Mouse (Mus musculus) telencephalon, adult 2 months (tissue): ENCODE measurements around the gene S1pr5.
"Not testable (repeated sequence)": the region's sequence is repeated elsewhere in the genome, so short reads cannot be mapped to it uniquely, and the experiment has no call there.

Source experiments
- DNase-seq: peaks from one replicate; pipeline ENCODE4 v3.0.0-alpha.2; 2011; ENCODE audit warnings: low read depth, low spot score

Gene S1pr5

GRCm38 (mm10) chr9:21237368-21238003, 10.8 kb downstream of the S1pr5 start:
- DNase-seq = no peak

GRCm38 (mm10) chr9:21236991-21237367, 11.3 kb downstream of the S1pr5 start:
- no peak for DNase-seq

DNA sequence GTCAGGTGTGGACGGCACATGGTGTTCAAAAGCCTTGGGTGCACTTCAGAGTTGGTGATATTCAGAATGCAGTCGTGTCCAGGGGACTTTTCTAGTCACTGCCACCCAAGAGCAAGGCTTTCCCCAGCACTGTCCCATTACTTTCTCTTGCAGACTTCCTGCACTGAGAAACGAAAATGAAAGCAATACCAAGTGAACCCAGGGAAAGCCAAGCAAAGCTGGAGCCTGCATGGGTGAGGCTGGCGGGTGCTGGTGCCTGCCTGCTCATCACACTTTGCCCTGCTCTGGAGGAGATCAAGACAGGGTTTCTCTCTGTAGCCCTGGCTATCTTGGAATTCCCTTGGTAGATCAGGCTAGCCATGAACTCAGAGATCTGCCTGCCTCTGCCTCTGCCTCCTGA, 12.9 kb downstream of the S1pr5 start:
- no peak for DNase-seq

- no peak for DNase-seq
Measured at GRCm38 (mm10) chr9:21233805-21234204, 14.4 kb downstream of the S1pr5 start.

DNA sequence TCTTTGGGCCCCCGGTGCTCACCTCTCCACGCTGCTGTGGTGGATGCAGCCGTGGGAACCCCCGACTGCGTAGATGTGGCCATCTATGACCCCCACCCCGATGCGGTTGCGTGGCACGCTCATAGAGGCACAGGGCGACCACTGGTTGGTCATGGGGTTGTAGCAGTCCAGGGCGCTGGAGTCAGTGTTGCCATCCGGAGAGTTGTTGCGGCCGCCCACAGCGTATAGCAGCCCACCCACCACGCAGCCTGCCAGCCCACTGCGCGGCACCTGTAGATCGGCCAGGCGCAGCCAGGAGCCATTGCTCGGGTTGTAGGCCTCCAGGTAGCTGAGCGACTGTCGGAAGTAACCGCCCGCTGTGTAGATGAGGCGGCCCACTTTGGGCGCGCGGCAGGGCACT, 14.9 kb downstream of the S1pr5 start:
- no peak for DNase-seq

DNA sequence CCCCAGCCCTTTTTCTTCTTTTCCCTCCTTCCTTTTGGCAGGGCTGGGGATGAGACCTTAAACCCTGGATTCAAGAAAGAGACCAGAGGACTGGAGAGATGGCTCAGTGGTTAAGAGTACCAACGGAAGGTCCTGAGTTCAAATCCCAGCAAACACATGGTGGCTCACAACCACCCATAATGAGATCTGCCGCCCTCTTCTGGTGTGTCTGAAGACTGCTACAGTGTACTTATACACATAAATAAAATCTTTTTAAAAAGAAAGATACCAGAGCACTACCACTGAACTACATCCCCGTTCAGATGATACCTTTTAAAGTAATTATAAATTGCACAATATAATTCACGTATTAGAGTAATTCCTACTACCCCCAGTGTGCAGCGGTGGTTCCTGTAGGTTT, 15.4 kb downstream of the S1pr5 start:
- DNase-seq = no peak

DNA sequence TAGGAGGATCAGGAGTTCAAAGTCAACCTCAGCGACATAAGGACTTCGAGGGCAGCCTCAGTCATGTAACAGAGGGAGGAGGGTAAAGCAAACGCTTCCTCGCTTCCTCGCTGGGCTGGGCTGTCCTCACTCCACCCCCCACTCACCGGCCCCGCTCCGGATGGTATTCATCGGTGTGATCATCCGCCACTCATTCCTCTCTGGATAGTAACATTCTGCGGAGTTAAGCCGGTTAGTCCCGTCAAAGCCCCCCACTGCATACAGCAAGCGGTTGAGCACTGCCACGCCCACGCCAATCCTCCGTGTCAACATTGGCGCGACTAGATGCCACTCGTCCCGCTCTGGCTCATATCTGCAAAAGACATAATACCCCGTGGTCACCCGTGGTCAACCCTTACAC, 16.7 kb downstream of the S1pr5 start:
- DNase-seq = no peak

DNA sequence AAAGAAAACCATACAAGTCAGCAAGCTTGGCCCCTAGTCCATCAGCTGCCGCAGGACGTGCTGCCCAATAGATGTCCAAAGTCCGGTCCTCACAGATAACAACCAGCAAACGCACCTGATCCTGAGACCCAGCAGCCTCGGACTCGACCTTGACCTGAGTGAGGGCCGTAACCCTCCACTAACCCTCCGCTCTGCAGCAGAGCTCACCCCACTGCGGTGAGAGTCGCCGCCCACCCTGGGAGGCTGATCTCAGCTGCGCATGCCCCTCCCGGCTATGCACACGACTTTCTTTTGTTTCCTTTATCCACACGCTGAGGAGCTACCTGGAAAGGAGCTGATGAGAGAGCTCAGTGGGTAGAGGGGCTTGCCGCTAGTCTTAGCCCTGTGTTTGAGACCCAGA, 20.9 kb downstream of the S1pr5 start:
- no peak for DNase-seq

GRCm38 (mm10) chr9:21225415-21225758, 22.9 kb downstream of the S1pr5 start:
- no peak for DNase-seq

DNA sequence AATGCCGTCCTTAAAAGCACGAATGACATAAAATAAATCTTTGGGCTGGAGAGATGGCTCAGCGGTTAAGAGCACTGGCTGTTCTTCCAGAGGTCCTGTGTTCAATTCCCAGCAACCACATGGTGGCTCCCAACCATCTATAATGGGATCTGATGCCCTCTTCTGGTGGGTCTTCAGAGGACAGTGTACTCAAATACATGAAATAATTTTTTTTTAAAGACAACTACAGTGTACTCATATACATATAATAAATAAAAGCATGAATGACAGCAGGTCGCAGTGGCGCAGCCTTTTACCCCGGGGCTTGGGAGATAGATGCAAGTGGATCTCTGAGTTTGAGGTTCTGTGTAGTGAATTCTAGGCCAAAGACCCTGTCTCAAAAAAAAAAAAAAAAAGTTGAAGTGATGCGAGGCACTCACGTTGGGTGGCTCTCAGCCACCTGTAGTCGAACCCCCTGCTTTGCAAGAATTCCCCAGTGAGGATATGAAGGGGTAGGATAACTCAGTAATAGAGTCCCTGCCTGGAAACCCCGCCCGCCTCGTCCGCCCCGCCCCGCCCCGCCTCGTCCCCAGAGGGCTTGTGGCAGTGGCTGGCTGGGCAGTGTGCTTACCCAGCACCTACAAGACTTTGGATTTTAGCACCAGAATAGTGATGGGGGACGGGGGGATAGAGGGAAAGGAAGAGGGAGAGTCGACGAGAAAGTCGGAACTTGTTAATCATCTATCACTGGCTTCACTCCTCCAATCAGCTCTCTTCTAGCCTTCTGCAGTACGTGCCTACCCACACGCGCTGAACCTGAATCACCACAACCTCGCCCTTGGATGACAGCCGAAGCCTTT, 23.4 kb downstream of the S1pr5 start:
- no peak for DNase-seq

DNA sequence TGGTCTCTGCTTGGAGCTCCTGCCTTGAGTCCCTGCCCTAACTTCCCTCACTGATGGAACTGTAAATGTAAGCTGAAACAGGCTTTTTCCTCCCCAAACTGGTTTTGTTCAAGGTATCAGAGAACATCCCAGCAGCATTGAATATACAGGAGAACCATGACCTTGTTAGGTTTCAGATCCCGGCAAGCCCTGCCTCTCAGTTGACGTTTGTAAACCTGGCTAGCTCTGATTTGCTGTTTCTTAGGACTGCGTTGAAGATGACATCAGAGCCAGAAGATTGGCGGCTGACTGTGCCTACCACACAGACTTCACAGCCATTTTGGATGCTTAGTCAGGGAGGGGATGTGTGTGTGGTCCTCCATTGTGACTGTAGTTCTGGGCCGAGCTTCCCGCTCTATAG, 24.3 kb downstream of the S1pr5 start:
- DNase-seq = no peak

- not testable (repeated sequence) for DNase-seq
Measured at GRCm38 (mm10) chr9:21223490-21223889, 24.8 kb downstream of the S1pr5 start.

DNA sequence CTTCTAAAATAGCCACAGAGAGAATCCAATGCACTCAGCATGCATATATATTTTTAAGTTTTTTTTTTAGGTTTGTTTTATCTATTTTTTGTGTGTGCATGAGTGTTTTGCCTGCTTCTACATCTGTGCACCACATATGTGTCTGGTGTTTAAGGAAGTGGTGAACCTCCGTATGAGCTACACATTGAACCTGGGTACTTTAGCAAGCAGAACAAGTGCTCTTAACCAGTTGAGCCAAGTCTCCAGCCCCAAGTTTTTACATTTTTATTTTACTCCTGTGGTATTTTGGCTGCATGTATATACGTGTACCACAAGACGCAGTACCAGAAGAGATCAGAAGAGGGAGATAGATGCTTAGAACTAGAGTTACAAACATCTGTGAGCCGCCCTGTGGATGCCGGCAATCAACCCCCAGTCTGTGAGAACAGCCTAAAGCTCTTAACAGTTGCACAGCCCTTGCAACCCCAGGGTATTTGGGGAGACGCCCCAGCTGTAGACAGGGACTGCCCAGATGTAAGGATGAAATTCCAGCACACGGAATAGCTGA, 26.8 kb downstream of the S1pr5 start:
- DNase-seq = no peak

- DNase-seq = peak; percentile 92
Measured at GRCm38 (mm10) chr9:21220490-21221382, 27.5 kb downstream of the S1pr5 start.

- DNase-seq = no peak
Measured at GRCm38 (mm10) chr9:21219820-21220219, 28.4 kb downstream of the S1pr5 start.

GRCm38 (mm10) chr9:21216050-21216841, 32.0 kb downstream of the S1pr5 start:
- DNase-seq = no peak

- no peak for DNase-seq
Measured at GRCm38 (mm10) chr9:21213617-21214190, 34.5 kb downstream of the S1pr5 start.

DNA sequence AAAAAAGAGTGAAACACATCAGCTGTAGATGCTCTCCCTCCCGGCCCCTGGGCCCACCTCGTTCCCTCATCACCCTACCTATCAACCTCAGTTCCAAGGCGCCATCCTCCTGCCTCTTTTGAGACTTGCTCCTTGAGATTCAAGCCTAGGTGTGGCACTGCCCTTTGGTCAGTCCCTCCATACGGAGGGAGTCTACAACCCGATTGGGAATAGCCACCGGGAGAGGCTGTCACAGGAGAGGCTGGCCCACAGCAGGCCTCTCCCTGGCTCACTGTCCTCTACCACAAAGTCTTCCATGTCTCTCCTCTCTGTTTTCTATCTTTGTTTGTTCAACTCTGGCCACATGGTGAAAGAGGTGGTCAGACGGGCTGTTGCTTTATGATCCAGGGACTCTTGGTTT, 36.6 kb downstream of the S1pr5 start:
- DNase-seq = no peak

GRCm38 (mm10) chr9:21210821-21211220, 37.4 kb downstream of the S1pr5 start:
- no peak for DNase-seq

DNA sequence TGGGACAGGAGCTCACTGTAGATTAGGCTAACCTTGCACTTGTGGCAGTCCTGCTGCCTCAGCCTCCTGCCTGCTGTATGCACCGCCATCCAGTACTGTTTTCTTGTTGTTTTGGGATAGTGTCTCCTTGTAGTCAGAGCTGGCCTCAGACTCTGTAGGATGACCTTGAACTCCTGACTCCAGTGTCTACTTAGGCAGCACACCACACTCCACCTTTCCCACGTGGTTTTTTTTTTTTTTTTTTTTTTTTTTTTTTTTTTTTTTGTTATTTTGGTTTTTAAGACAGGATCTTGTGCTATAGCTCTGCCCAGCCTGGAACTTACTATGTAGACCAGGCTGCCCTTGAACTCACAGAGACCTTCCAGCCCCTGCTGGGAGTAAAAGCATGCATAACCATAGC, 39.6 kb downstream of the S1pr5 start:
- no peak for DNase-seq

GRCm38 (mm10) chr9:21206848-21207247, 41.4 kb downstream of the S1pr5 start:
- no peak for DNase-seq
